Mouse (Mus musculus) ES-Bruce4 (cell line): Measurements from ENCODE around the gene Trmt1l. TPM values are rescaled to one million over a fixed set of nuclear protein-coding genes. Genes with fewer than 3 reads are reported as not detected.
A peak's percentile ranks its signal among the peaks of the same experiment; 100 is the strongest.

Source experiments
- H3K27ac ChIP-seq: 2 replicates; pipeline ENCODE4 v1.5.1; 2012; ENCODE audit warnings: low read length, inconsistent platforms; ENCODE audit not compliant: insufficient read depth
- H3K27me3 ChIP-seq: 2 replicates; pipeline ENCODE4 v1.6.1; 2012; ENCODE audit warnings: mild to moderate bottlenecking, low read length, inconsistent platforms; ENCODE audit not compliant: control insufficient read depth, poor library complexity, insufficient read depth, severe bottlenecking
- H3K36me3 ChIP-seq: 2 replicates; pipeline ENCODE4 v1.6.1; 2012; ENCODE audit warnings: inconsistent platforms, mild to moderate bottlenecking, low read length, moderate library complexity; ENCODE audit not compliant: control insufficient read depth, poor library complexity, insufficient read depth, severe bottlenecking
- H3K4me1 ChIP-seq: one replicate; pipeline ENCODE4 v1.8.1; 2011; ENCODE audit warnings: low read length; ENCODE audit not compliant: control insufficient read depth, insufficient read depth
- H3K4me3 ChIP-seq: 2 replicates; pipeline ENCODE4 v1.5.1; 2011; ENCODE audit warnings: low read depth, mild to moderate bottlenecking, low read length
- H3K9ac ChIP-seq: 2 replicates; pipeline ENCODE4 v1.6.1; 2012; ENCODE audit warnings: low read depth, mild to moderate bottlenecking, inconsistent platforms; ENCODE audit not compliant: poor library complexity, severe bottlenecking
- H3K9me3 ChIP-seq: replicated peaks from 2 replicates; pipeline ENCODE4 v1.6.1; 2012; ENCODE audit warnings: mild to moderate bottlenecking, low read length, inconsistent platforms; ENCODE audit not compliant: control insufficient read depth, poor library complexity, insufficient read depth, severe bottlenecking
- CTCF ChIP-seq: IDR thresholded peaks from one replicate; pipeline ENCODE4 v1.8.1; 2011; ENCODE audit warnings: low read depth, low read length
- EP300 ChIP-seq: IDR thresholded peaks from 2 replicates; pipeline ENCODE4 v1.6.1; 2011; ENCODE audit warnings: low read depth, low read length; ENCODE audit not compliant: insufficient read depth
- POLR2A ChIP-seq: IDR thresholded peaks from one replicate; pipeline ENCODE4 v1.8.1; 2011; ENCODE audit warnings: low read length; ENCODE audit not compliant: insufficient read depth
- polyA plus RNA-seq: library from polyadenylated mRNA; stranded (reverse); fragments of >200 nt; gene quantifications from 2 replicates; pipeline ENCODE4 v1.2.4, GENCODE M21; 2011; ENCODE audit warnings: low read depth; ENCODE audit not compliant: missing spikeins, insufficient read depth, insufficient read length

The Trmt1l gene
- 43.3 and 47.6 TPM in 2 replicates for polyA plus RNA-seq

DNA sequence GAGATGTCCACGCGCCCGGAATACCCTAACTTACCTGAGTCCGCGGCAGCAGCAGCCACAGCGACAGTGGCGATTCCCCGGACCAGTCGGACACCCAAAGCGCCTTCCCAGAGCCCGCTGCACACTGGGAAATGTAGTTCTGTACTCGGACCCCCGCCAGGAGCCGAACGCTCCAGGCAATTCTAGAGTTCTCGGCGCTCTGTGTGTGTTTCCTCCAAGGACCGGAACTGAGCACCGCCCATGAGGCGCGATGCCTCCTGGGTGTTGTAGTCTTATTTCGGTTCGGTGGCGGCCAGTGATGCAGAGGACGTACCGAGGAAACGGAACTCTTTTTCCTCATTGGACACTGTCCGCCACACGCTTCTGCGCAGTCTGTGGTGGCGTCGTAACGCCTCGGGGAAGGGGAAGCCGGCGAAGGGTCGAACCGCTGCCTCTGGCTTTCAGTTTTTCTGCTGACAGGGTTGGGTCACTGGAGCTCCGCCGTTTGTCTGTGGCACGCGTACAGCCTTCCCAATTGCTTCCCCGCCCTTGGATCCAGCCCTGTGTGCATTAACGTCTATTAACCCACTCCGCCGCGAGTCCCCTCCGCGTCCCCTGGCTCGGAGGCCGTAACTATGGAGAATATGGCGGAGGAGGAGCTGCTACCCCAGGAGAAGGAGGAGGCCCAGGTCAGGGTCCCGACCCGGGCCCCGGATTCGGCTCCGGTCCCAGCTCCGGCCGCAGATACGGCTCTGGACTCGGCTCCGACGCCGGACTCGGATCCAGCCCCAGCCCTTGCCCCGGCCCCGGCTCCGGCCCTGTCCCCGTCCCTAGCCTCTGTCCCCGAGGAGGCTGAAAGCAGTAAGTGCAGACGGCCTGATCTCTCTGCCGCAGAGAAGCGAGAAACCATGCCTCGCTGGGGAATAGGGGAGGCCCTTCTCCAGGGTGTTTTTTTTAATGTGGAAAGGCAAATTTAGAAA lies at the start of gene Trmt1l, which contains the start of gene Swt1:
Gene Trmt1l (plus strand): TSS at position 280 of the 959 bp plus-strand sequence.
Gene Swt1 (minus strand): TSS at position 193 of the 959 bp plus-strand sequence.
- TF ChIP-seq POLR2A (peak; percentile 87), EP300 (peak; percentile 3; the same call in 1 of the 2 replicates), CTCF (no peak)
- H3K27me3 ChIP-seq, result no peaks in the 10 kb centered on the region
- no peaks in the 10 kb centered on the region for H3K4me1 ChIP-seq
- H3K36me3 ChIP-seq, result peaks cover 5% of the 10 kb centered on the region; the same call in 1 of the 2 replicates
- H3K9me3 ChIP-seq, result no peaks in the 10 kb centered on the region
- H3K27ac ChIP-seq, result peak within 1 kb of the TSS; percentile 94
- peak within 1 kb of the TSS; percentile 95 for H3K9ac ChIP-seq
- H3K4me3 ChIP-seq, result peak within 1 kb of the TSS; percentile 93

DNA sequence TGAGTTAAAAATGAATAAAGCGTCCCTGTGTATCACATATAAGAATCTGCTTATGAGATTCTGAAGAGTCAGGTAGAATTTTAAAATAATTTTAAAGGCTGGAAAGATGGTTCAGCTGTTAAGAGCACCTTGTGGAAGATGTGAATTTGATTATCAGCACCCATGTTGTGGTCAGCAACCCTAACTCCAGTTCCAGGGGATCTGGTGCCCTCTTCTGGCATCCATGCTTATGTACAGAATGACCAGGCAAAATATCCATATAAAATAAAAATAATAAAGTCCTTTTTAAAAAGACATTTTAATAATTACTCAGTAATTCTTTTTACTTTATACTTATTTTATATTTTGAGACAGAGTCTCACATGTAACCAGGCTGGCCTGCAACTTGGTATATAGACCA lies 38.3 kb upstream of the Trmt1l start:
- H3K27me3 ChIP-seq, result no peaks in the 10 kb centered on the region
- no peak overlapping the region for H3K9ac ChIP-seq
- no peak overlapping the region for H3K4me3 ChIP-seq
- H3K4me1 ChIP-seq, result no peaks in the 10 kb centered on the region
- H3K9me3 ChIP-seq, result no peaks in the 10 kb centered on the region
- peaks cover 4% of the 10 kb centered on the region for H3K36me3 ChIP-seq
- TF ChIP-seq POLR2A (no peak), CTCF (peak; percentile 33)
- H3K27ac ChIP-seq, result no peak overlapping the region

DNA sequence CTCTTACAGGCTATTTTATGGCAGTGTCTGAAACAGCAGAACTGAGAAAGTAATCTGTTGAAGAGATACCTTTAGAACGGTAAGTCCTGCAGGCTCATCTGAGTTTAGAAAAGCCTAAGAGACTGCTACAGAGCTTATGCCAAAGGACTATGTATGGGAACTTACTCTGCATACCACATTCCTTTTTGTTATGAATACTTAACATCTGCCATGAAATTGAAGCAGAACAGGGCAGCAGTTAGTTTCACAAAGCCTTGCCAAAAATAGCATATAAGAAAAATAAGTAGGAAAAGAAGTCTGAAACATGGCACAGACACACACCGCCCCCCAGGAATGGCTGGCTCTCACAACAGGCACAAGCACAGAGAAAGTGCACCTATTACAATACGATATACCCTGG lies 18.5 kb upstream of the Trmt1l start:
- no peaks in the 10 kb centered on the region for H3K27me3 ChIP-seq
- H3K36me3 ChIP-seq, result peaks cover 16% of the 10 kb centered on the region
- H3K9me3 ChIP-seq, result no peaks in the 10 kb centered on the region
- H3K4me1 ChIP-seq, result no peaks in the 10 kb centered on the region
- H3K9ac ChIP-seq, result no peak overlapping the region
- TF ChIP-seq EP300 (no peak), CTCF (no peak), POLR2A (no peak)
- no peak overlapping the region for H3K4me3 ChIP-seq
- no peak overlapping the region for H3K27ac ChIP-seq

DNA sequence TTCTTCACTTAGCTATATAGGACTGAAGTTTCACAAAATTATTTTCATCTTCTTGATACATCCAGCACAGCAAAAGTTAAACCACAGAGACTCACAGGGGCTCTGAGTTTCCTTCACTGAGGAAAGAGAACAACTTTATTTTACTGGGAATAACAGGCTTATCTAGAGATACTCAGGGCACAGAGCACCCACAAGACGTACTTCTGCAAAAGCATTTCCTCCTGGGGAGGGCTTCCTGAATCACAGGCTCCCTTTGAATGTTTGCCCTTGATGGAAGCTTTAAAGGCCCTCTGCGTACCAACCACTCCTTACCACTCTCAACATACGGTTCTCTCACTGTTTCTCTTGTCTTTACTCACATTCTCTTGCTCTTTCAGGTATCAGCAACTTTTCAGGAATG lies 6.2 kb upstream of the Trmt1l start:
- no peaks in the 10 kb centered on the region for H3K4me1 ChIP-seq
- no peaks in the 10 kb centered on the region for H3K27me3 ChIP-seq
- H3K9ac ChIP-seq, result no peak overlapping the region
- no peaks in the 10 kb centered on the region for H3K9me3 ChIP-seq
- H3K4me3 ChIP-seq, result no peak overlapping the region
- peaks cover 30% of the 10 kb centered on the region for H3K36me3 ChIP-seq
- TF ChIP-seq POLR2A (no peak), EP300 (no peak), CTCF (no peak)
- no peak overlapping the region for H3K27ac ChIP-seq

DNA sequence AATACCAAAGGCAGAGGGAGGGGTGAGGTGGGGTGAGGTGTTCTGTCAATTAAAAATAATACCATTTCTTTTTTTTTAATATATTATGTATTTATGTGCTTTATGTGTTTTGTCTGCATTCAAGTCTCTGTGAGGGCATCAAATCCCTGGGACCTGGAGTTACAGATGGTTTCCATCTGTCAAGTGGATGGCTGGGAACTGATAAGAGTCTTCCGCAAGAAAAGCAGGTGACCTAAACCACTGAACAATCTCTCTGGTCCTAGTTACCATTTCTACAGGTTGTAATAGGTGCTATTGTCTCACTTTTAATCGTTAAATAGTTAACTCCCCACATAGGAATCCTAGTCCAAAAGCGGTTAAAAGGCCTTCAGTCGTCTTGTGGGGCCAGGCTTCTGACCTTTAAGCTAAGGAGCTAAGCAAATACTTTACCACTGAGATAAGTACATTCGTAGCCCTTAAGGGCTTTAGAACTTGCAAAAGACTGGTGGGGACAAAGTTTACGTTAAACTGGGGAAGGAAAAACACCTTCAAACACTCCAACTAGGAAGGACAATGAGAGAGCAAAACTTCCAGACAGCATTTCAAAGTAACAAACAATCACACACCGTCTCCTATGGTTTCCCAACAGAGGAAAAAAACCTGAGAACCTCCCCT lies 1.3 kb upstream of the Trmt1l start:
- Histone ChIP-seq H3K9me3 (no peaks in the 10 kb centered on the region), H3K36me3 (peaks cover 12% of the 10 kb centered on the region), H3K9ac (peak overlapping the region; percentile 95), H3K4me3 (no peak overlapping the region; the same call in 1 of the 2 replicates), H3K27ac (peak overlapping the region; percentile 94), H3K4me1 (no peaks in the 10 kb centered on the region), H3K27me3 (no peaks in the 10 kb centered on the region)
- TF ChIP-seq POLR2A, result no peak
- no peak for TF ChIP-seq CTCF
- no peak for TF ChIP-seq EP300
